Mouse (Mus musculus): Measurements from ENCODE around the gene Crybg3.

GRCm38 (mm10) chr16:59547887-59548581 lies 52.7 kb downstream of the Crybg3 start:
- TF ChIP-seq EP300 (IDR thresholded peaks at IDR 0.05; ENCODE audit: insufficient read depth, low read depth, low read length) (no peak), CTCF (IDR thresholded peaks at IDR 0.05; ENCODE audit: low read depth, low read length) (no peak)
